Mouse (Mus musculus): ENCODE measurements around the gene Ano10. TPM values are rescaled to one million over a fixed set of nuclear protein-coding genes. Genes with fewer than 3 reads are reported as not detected.

Gene Ano10
- total and polyA plus RNA-seq, 2 experiments from 2014 or later, result 32.0 to 35.3 TPM

- no peaks in the 10 kb centered on the region for H3K4me1 ChIP-seq (ENCODE audit: insufficient read depth)
- no peak for DNase-seq
- H3K36me3 ChIP-seq (ENCODE audit: insufficient read depth), result 0 out of 2 replicates have a peak, but pooled peaks cover 3% of the 10 kb centered on the region
- H3K27ac ChIP-seq (ENCODE audit: low read depth, low read length), result no peak overlapping the region
- TF ChIP-seq CTCF (IDR thresholded peaks at IDR 0.05; ENCODE audit: low read depth), result no peak
- WGBS, result 80% methylated on average over 4 of the region's 4 CpGs
- no peaks in the 10 kb centered on the region for H3K27me3 ChIP-seq (ENCODE audit: insufficient read depth, low read length)
- no peak overlapping the region for H3K9ac ChIP-seq
- no peaks in the 10 kb centered on the region for H3K9me3 ChIP-seq (ENCODE audit: low read length)
- no peak for ATAC-seq
- H3K4me2 ChIP-seq (ENCODE audit: low read depth), result no peak overlapping the region
- H3K4me3 ChIP-seq (ENCODE audit: low read depth, low read length), result no peak overlapping the region
Observed at GRCm38 (mm10) chr9:122183074-122183473, 111.1 kb downstream of the Ano10 start.

GRCm38 (mm10) chr9:122180105-122180504 is 114.1 kb downstream of the Ano10 start:
- Histone ChIP-seq H3K9ac (no peak overlapping the region), H3K27me3 (ENCODE audit: insufficient read depth, low read length) (no peaks in the 10 kb centered on the region), H3K4me2 (ENCODE audit: low read depth) (no peak overlapping the region), H3K27ac (ENCODE audit: low read depth, low read length) (no peak overlapping the region), H3K4me3 (ENCODE audit: low read depth, low read length) (no peak overlapping the region), H3K9me3 (ENCODE audit: low read length) (no peaks in the 10 kb centered on the region), H3K4me1 (ENCODE audit: insufficient read depth) (no peaks in the 10 kb centered on the region), H3K36me3 (ENCODE audit: insufficient read depth) (peaks cover 10% of the 10 kb centered on the region)
- DNase-seq (no peak), ATAC-seq (no peak)
- 81% methylated on average over 3 of the region's 3 CpGs for WGBS
- no peak for TF ChIP-seq CTCF (IDR thresholded peaks at IDR 0.05; ENCODE audit: low read depth)

GRCm38 (mm10) chr9:122178427-122178826 is 115.8 kb downstream of the Ano10 start:
- no peaks in the 10 kb centered on the region for H3K27me3 ChIP-seq (ENCODE audit: insufficient read depth, low read length)
- WGBS, result 67% methylated on average over 4 of the region's 4 CpGs
- ATAC-seq (no peak), DNase-seq (no peak)
- H3K4me1 ChIP-seq (ENCODE audit: insufficient read depth), result no peaks in the 10 kb centered on the region
- H3K9me3 ChIP-seq (ENCODE audit: low read length), result no peaks in the 10 kb centered on the region
- no peak overlapping the region for H3K4me2 ChIP-seq (ENCODE audit: low read depth)
- no peak overlapping the region for H3K27ac ChIP-seq (ENCODE audit: low read depth, low read length)
- H3K9ac ChIP-seq, result no peak overlapping the region
- TF ChIP-seq CTCF (IDR thresholded peaks at IDR 0.05; ENCODE audit: low read depth), result no peak
- no peak overlapping the region for H3K4me3 ChIP-seq (ENCODE audit: low read depth, low read length)
- peaks cover 10% of the 10 kb centered on the region for H3K36me3 ChIP-seq (ENCODE audit: insufficient read depth)

GRCm38 (mm10) chr9:122177256-122178220 is 116.7 kb downstream of the Ano10 start:
- WGBS, result 86% methylated on average over 7 of the region's 7 CpGs
- no peak for ATAC-seq
- Histone ChIP-seq H3K4me3 (ENCODE audit: low read depth, low read length) (no peak overlapping the region), H3K4me2 (ENCODE audit: low read depth) (no peak overlapping the region), H3K27me3 (ENCODE audit: insufficient read depth, low read length) (no peaks in the 10 kb centered on the region), H3K27ac (ENCODE audit: low read depth, low read length) (no peak overlapping the region), H3K36me3 (ENCODE audit: insufficient read depth) (peaks cover 10% of the 10 kb centered on the region), H3K9me3 (ENCODE audit: low read length) (no peaks in the 10 kb centered on the region), H3K9ac (no peak overlapping the region), H3K4me1 (ENCODE audit: insufficient read depth) (no peaks in the 10 kb centered on the region)
- DNase-seq, result no peak
- TF ChIP-seq CTCF (IDR thresholded peaks at IDR 0.05; ENCODE audit: low read depth), result no peak

- no peak overlapping the region for H3K9ac ChIP-seq
- H3K36me3 ChIP-seq (ENCODE audit: insufficient read depth), result peaks cover 19% of the 10 kb centered on the region
- no peaks in the 10 kb centered on the region for H3K9me3 ChIP-seq (ENCODE audit: low read length)
- no peak for TF ChIP-seq CTCF (IDR thresholded peaks at IDR 0.05; ENCODE audit: low read depth)
- no peak overlapping the region for H3K4me2 ChIP-seq (ENCODE audit: low read depth)
- no peaks in the 10 kb centered on the region for H3K4me1 ChIP-seq (ENCODE audit: insufficient read depth)
- 88% methylated on average over 6 of the region's 6 CpGs for WGBS
- ATAC-seq, result no peak
- H3K27ac ChIP-seq (ENCODE audit: low read depth, low read length), result no peak overlapping the region
- H3K27me3 ChIP-seq (ENCODE audit: insufficient read depth, low read length), result no peaks in the 10 kb centered on the region
- no peak for DNase-seq
- H3K4me3 ChIP-seq (ENCODE audit: low read depth, low read length), result no peak overlapping the region
Observed at GRCm38 (mm10) chr9:122174723-122175122, 119.5 kb downstream of the Ano10 start.

GRCm38 (mm10) chr9:122173405-122174233 is 120.6 kb downstream of the Ano10 start:
- H3K9me3 ChIP-seq (ENCODE audit: low read length), result no peaks in the 10 kb centered on the region
- H3K4me3 ChIP-seq (ENCODE audit: low read depth, low read length), result no peak overlapping the region
- no peak overlapping the region for H3K9ac ChIP-seq
- peaks cover 22% of the 10 kb centered on the region for H3K36me3 ChIP-seq (ENCODE audit: insufficient read depth)
- ATAC-seq (no peak), DNase-seq (no peak)
- no peak for TF ChIP-seq CTCF (IDR thresholded peaks at IDR 0.05; ENCODE audit: low read depth)
- WGBS, result 69% methylated on average over 9 of the region's 9 CpGs
- H3K27ac ChIP-seq (ENCODE audit: low read depth, low read length), result no peak overlapping the region
- H3K4me1 ChIP-seq (ENCODE audit: insufficient read depth), result no peaks in the 10 kb centered on the region
- no peak overlapping the region for H3K4me2 ChIP-seq (ENCODE audit: low read depth)
- H3K27me3 ChIP-seq (ENCODE audit: insufficient read depth, low read length), result no peaks in the 10 kb centered on the region

Measured in forebrain, postnatal 0 days (tissue).